Mouse (Mus musculus) heart, embryonic 12.5 days (tissue): ENCODE measurements around the gene Cnga4. TPM values are rescaled to one million over a fixed set of nuclear protein-coding genes. Genes with fewer than 3 reads are reported as not detected.
"Not testable (repeated sequence)": the region's sequence is repeated elsewhere in the genome, so short reads cannot be mapped to it uniquely, and the experiment has no call there.

Source experiments
- ATAC-seq: fragments of 200-750 bp; cut with Nextera tagmentation; 2 replicates; pipeline ENCODE4 v1.8.0; 2017; ENCODE audit warnings: moderate TSS enrichment, moderate library complexity; ENCODE audit not compliant: insufficient number of reproducible peaks, low FRiP score
- H3K27ac ChIP-seq: fragments of 300-500 bp; sonication (generic); 2 replicates; pipeline ENCODE4 v1.5.1; 2016; ENCODE audit warnings: mild to moderate bottlenecking, moderate library complexity; ENCODE audit not compliant: poor library complexity, severe bottlenecking
- H3K27me3 ChIP-seq: fragments of 300-500 bp; sonication (generic); replicated peaks from 2 replicates; pipeline ENCODE4 v1.6.1; 2016; ENCODE audit warnings: mild to moderate bottlenecking, moderate library complexity
- H3K36me3 ChIP-seq: fragments of 300-500 bp; sonication (generic); 2 replicates; pipeline ENCODE4 v1.6.1; 2016; ENCODE audit warnings: mild to moderate bottlenecking, moderate library complexity
- H3K4me1 ChIP-seq: fragments of 300-500 bp; sonication (generic); replicated peaks from 2 replicates; pipeline ENCODE4 v1.6.1; 2016; ENCODE audit warnings: mild to moderate bottlenecking
- H3K4me2 ChIP-seq: fragments of 300-500 bp; sonication (generic); 2 replicates; pipeline ENCODE4 v1.6.1; 2016; ENCODE audit warnings: mild to moderate bottlenecking, moderate library complexity
- H3K4me3 ChIP-seq: fragments of 300-500 bp; sonication (generic); 2 replicates; pipeline ENCODE4 v1.5.1; 2016; ENCODE audit warnings: mild to moderate bottlenecking
- H3K9ac ChIP-seq: fragments of 300-500 bp; sonication (generic); 2 replicates; pipeline ENCODE4 v1.6.1; 2016; ENCODE audit warnings: mild to moderate bottlenecking, moderate library complexity
- H3K9me3 ChIP-seq: fragments of 300-500 bp; sonication (generic); replicated peaks from 2 replicates; pipeline ENCODE4 v1.6.1; 2016; ENCODE audit warnings: mild to moderate bottlenecking, moderate library complexity
- WGBS: fragments of 180-500 bp; shearing (Covaris S2); methylation state at CpG from one replicate; pipeline ENCODE4 v1.1.7; 2016; 5-methylcytosine and 5-hydroxymethylcytosine counted together
- polyA plus RNA-seq: library from polyadenylated mRNA; unstranded; fragments of >200 nt; fragmentation: Nextera tagmentation; extraction: Ambion mirVana; gene quantifications from 2 replicates; pipeline ENCODE4 v1.2.1, GENCODE M21; 2016

Gene Cnga4
- not detected in 2 replicates for polyA plus RNA-seq

DNA sequence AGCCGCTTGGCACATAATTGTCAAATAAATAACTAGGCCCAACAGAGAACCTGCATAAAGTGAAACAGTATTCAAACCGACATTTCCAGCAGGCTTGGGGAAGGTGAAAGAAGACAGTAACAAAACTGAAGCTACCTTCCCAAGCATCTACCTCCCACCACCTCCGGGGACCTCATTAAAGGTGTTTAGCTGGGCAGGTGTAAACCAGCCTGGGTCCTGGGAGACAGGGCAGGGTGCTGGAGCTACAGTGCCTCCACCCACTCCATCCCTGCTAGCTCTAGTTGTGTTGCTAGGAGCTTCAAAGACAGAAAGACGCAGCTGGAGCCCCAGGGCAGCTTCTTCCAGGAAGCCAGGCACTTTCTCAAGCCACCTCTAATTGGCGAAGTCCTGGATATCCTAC, at the start of gene Cnga4:
TSS of gene Cnga4 (plus strand) at position 301 of the 400 bp plus-strand sequence.
- no peaks in the 10 kb centered on the region for H3K27me3 ChIP-seq
- ATAC-seq = no peak
- 64% methylated on average over 5 of the region's 5 CpGs for WGBS
- H3K4me3 ChIP-seq = no peak within 1 kb of the TSS
- no peak within 1 kb of the TSS for H3K4me2 ChIP-seq
- H3K36me3 ChIP-seq = no peaks in the 10 kb centered on the region
- H3K9me3 ChIP-seq = no peaks in the 10 kb centered on the region
- no peak within 1 kb of the TSS for H3K9ac ChIP-seq
- no peaks in the 10 kb centered on the region; the same call in 1 of the 2 replicates for H3K4me1 ChIP-seq
- H3K27ac ChIP-seq = no peak within 1 kb of the TSS

DNA sequence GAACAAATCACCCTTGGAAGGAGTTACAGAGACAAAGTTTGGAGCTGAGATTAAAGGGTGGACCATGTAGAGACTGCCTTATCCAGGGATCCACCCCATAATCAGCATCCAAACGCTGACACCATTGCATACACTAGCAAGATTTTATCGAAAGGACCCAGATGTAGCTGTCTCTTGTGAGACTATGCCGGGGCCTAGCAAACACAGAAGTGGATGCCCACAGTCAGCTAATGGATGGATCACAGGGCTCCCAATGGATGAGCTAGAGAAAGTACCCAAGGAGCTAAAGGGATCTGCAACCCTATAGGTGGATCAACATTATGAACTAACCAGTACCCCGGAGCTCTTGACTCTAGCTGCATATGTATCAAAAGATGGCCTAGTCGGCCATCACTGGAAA, 48.3 kb upstream of the Cnga4 start:
- not testable (repeated sequence) for H3K9ac ChIP-seq, H3K4me3 ChIP-seq, H3K27me3 ChIP-seq, H3K27ac ChIP-seq, H3K9me3 ChIP-seq, H3K36me3 ChIP-seq, H3K4me2 ChIP-seq, H3K4me1 ChIP-seq
- peak; percentile 45; the same call in 1 of the 2 replicates for ATAC-seq
- WGBS = no CpG with 5 or more reads among the region's 5 CpGs

DNA sequence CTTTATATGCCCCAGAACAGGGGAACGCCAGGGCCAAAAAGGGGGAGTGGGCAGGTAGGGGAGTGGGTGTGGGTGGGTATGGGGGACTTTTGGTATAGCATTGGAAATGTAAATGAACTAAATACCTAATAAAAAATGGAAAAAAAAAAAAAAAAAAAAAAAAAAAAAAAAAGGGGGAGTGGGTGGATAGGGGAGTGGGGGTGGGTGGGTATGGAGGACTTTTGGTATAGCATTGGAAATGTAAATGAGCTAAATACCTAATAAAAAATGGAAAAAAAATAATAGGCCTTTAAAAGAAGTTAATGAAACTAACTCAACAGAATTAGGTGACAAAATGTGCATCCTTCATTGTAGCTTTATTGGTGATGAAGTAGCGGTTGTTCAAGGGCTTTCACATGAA, 47.9 kb upstream of the Cnga4 start:
- not testable (repeated sequence) for H3K36me3 ChIP-seq
- 93% methylated on average over 1 of the region's 2 CpGs for WGBS

GRCm38 (mm10) chr7:105361713-105362112, 42.7 kb upstream of the Cnga4 start:
- 73% methylated on average over 2 of the region's 2 CpGs for WGBS
- Histone ChIP-seq H3K36me3 (no peaks in the 10 kb centered on the region), H3K4me3 (no peak overlapping the region), H3K4me2 (no peak overlapping the region), H3K27me3 (no peaks in the 10 kb centered on the region), H3K9me3 (no peaks in the 10 kb centered on the region), H3K4me1 (no peaks in the 10 kb centered on the region), H3K9ac (no peak overlapping the region), H3K27ac (no peak overlapping the region)
- ATAC-seq = no peak

More for the DNA sequence above, 47.9 kb upstream of the Cnga4 start:
- H3K27me3 ChIP-seq, H3K9ac ChIP-seq, H3K4me3 ChIP-seq, H3K27ac ChIP-seq, H3K9me3 ChIP-seq, H3K4me1 ChIP-seq, H3K4me2 ChIP-seq: not testable (repeated sequence)
- ATAC-seq = peak; percentile 87

GRCm38 (mm10) chr7:105367268-105367667, 37.1 kb upstream of the Cnga4 start:
- Histone ChIP-seq H3K27me3 (no peaks in the 10 kb centered on the region), H3K9ac (no peak overlapping the region), H3K4me1 (no peaks in the 10 kb centered on the region), H3K4me3 (no peak overlapping the region), H3K9me3 (no peaks in the 10 kb centered on the region), H3K27ac (no peak overlapping the region), H3K36me3 (peaks cover 6% of the 10 kb centered on the region), H3K4me2 (no peak overlapping the region)
- no peak for ATAC-seq
- WGBS = 78% methylated on average over 5 of the region's 5 CpGs

DNA sequence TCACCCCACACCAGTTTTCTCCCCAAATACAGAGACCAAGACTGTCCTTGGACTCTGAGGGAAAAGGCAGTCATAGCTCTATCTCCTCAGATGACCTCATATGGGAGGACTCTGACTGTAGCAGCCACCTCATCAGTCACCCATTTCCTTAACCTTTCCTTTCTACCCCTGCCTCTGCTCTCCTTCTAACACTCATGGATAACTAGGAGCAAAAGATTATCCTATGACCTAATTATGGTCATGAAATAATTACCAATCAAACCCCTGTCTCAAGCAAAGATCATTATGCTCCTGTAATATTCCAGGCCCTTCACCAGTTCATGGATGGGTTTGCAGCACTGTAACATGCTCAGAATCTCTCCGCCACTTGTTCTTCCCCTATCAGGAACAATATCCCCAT, 36.4 kb upstream of the Cnga4 start, which contains the start of gene Olfr692:
TSS of gene Olfr692 (plus strand) at position 301 of the 400 bp plus-strand sequence.
- WGBS = 90% methylated on average over 1 of the region's 1 CpGs
- Histone ChIP-seq H3K4me2 (no peak within 1 kb of the TSS), H3K9me3 (no peaks in the 10 kb centered on the region), H3K4me3 (no peak within 1 kb of the TSS), H3K27ac (no peak within 1 kb of the TSS), H3K36me3 (peaks cover 6% of the 10 kb centered on the region), H3K9ac (no peak within 1 kb of the TSS), H3K4me1 (no peaks in the 10 kb centered on the region), H3K27me3 (no peaks in the 10 kb centered on the region)
- ATAC-seq = no peak

DNA sequence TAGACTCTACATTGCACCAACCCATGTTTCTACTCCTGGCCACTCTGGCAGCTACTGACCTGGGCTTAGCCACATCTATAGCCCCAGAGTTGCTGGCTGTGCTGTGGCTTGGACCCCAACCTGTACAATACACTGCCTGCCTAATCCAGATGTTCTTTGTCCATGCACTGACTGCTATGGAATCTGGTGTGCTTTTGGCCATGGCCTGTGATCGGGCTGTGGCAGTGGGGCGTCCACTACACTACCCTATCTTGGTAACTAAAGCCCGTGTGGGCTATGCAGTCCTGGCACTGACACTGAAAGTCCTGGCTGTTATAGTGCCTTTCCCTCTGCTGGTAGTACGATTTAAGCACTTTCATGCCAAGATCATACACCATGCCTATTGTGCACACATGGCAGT, 35.8 kb upstream of the Cnga4 start:
- Histone ChIP-seq H3K4me1 (peaks cover 4% of the 10 kb centered on the region; the same call in 1 of the 2 replicates), H3K4me3 (no peak overlapping the region), H3K9ac (no peak overlapping the region), H3K36me3 (peaks cover 6% of the 10 kb centered on the region), H3K27ac (no peak overlapping the region), H3K9me3 (no peaks in the 10 kb centered on the region), H3K4me2 (no peak overlapping the region), H3K27me3 (no peaks in the 10 kb centered on the region)
- WGBS = 84% methylated on average over 4 of the region's 4 CpGs
- ATAC-seq = no peak

DNA sequence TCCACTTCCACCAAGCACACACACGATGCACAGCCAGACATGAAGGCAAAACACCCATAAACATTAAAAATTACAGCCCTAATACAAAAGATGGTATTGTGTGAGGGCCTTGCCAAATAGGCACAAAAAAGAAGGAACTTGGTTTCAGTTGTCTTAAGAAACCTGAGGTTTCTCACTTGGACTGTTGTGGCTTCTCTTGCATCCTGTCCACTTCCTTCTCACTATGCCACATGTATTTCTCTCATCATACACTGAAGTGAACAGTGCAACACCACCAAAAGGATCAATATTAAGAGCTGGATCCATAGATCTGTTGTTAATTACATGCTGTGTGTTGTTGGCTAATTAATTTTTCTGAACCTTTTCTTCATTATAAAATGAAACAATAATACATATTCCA, 31.5 kb upstream of the Cnga4 start:
- Histone ChIP-seq H3K27ac (no peak overlapping the region), H3K4me1 (peaks cover 11% of the 10 kb centered on the region; the same call in 1 of the 2 replicates), H3K27me3 (no peaks in the 10 kb centered on the region), H3K36me3 (peaks cover 33% of the 10 kb centered on the region), H3K4me2 (no peak overlapping the region), H3K9me3 (no peaks in the 10 kb centered on the region), H3K4me3 (no peak overlapping the region), H3K9ac (no peak overlapping the region)
- 91% methylated on average over 1 of the region's 1 CpGs for WGBS
- no peak for ATAC-seq

GRCm38 (mm10) chr7:105373509-105373908, 30.9 kb upstream of the Cnga4 start:
- H3K4me3 ChIP-seq = no peak overlapping the region
- H3K4me1 ChIP-seq = peaks cover 11% of the 10 kb centered on the region; the same call in 1 of the 2 replicates
- H3K27me3 ChIP-seq = no peaks in the 10 kb centered on the region
- H3K4me2 ChIP-seq = no peak overlapping the region
- peaks cover 39% of the 10 kb centered on the region for H3K36me3 ChIP-seq
- H3K9ac ChIP-seq = no peak overlapping the region
- H3K9me3 ChIP-seq = no peaks in the 10 kb centered on the region
- WGBS = 27% methylated on average over 4 of the region's 4 CpGs
- ATAC-seq = 0 out of 2 replicates have a peak, but pooled peaks have one; percentile 60
- H3K27ac ChIP-seq = no peak overlapping the region

- no peak overlapping the region for H3K4me3 ChIP-seq
- H3K36me3 ChIP-seq = peaks cover 44% of the 10 kb centered on the region
- H3K27me3 ChIP-seq = no peaks in the 10 kb centered on the region
- no peak overlapping the region for H3K27ac ChIP-seq
- peaks cover 11% of the 10 kb centered on the region; the same call in 1 of the 2 replicates for H3K4me1 ChIP-seq
- H3K9me3 ChIP-seq = no peaks in the 10 kb centered on the region
- H3K4me2 ChIP-seq = no peak overlapping the region
- no peak overlapping the region for H3K9ac ChIP-seq
- no peak for ATAC-seq
- 94% methylated on average over 3 of the region's 3 CpGs for WGBS
These were observed 30.4 kb upstream of the Cnga4 start for GRCm38 (mm10) chr7:105373976-105374375.

DNA sequence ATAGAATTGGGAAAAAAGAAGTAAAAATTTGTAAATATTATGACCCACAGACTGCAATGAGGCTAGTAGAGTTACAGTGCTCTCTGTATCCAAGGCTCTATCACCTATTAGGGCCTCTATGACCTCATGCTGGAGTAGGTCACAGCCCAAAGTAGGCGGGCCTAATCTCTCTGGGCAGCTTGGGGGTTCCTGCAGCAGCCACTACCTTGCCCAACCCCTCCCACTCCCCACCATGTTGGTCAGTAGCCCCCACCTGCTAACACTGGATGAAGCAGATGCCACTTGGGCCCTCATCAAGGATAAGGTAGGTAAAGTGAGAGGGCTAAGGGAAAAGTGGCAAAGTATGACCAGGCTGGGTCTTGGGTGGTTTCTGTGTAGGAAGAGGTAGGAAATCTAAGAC, 29.5 kb upstream of the Cnga4 start, which contains the start of gene Gm5901:
TSS of gene Gm5901 (plus strand) at position 173 of the 400 bp plus-strand sequence.
- H3K4me3 ChIP-seq = no peak within 1 kb of the TSS
- H3K36me3 ChIP-seq = peaks cover 53% of the 10 kb centered on the region
- H3K4me1 ChIP-seq = peaks cover 11% of the 10 kb centered on the region; the same call in 1 of the 2 replicates
- WGBS = 81% methylated on average over 1 of the region's 1 CpGs
- no peak within 1 kb of the TSS for H3K9ac ChIP-seq
- H3K27me3 ChIP-seq = no peaks in the 10 kb centered on the region
- no peaks in the 10 kb centered on the region for H3K9me3 ChIP-seq
- no peak within 1 kb of the TSS for H3K27ac ChIP-seq
- no peak for ATAC-seq
- no peak within 1 kb of the TSS for H3K4me2 ChIP-seq

- H3K9ac ChIP-seq = no peak overlapping the region
- no peak for ATAC-seq
- H3K4me3 ChIP-seq = no peak overlapping the region
- no peak overlapping the region for H3K27ac ChIP-seq
- H3K4me2 ChIP-seq = no peak overlapping the region
- no peaks in the 10 kb centered on the region for H3K4me1 ChIP-seq
- no peaks in the 10 kb centered on the region for H3K9me3 ChIP-seq
- WGBS = 88% methylated on average over 3 of the region's 3 CpGs
- H3K27me3 ChIP-seq = no peaks in the 10 kb centered on the region
- peaks cover 82% of the 10 kb centered on the region for H3K36me3 ChIP-seq
These were observed 24.0 kb upstream of the Cnga4 start for GRCm38 (mm10) chr7:105380329-105380728.
